Mouse (Mus musculus) liver, embryonic 13.5 days (tissue): ENCODE results near the gene Ccdc28a. TPM values are rescaled to one million over a fixed set of nuclear protein-coding genes. Genes with fewer than 3 reads are reported as not detected.

ENCODE experiments used
- ATAC-seq: fragments of 200-750 bp; cut with Nextera tagmentation; 2 replicates; pipeline ENCODE4 v1.8.0; 2017; ENCODE audit warnings: low read depth, mild to moderate bottlenecking, moderate number of reproducible peaks, moderate library complexity
- DNase-seq: peaks from one replicate; pipeline ENCODE4 v3.0.0; 2022
- H3K27ac ChIP-seq: fragments of 300-500 bp; sonication (generic); 2 replicates; pipeline ENCODE4 v1.5.1; 2015; ENCODE audit warnings: moderate library complexity, mild to moderate bottlenecking, inconsistent platforms
- H3K27me3 ChIP-seq: fragments of 300-500 bp; sonication (generic); 2 replicates; pipeline ENCODE4 v1.6.1; 2015; ENCODE audit warnings: mild to moderate bottlenecking, inconsistent platforms
- H3K36me3 ChIP-seq: fragments of 300-500 bp; sonication (generic); 2 replicates; pipeline ENCODE4 v1.6.1; 2015; ENCODE audit warnings: mild to moderate bottlenecking, inconsistent platforms
- H3K4me1 ChIP-seq: fragments of 300-500 bp; sonication (generic); replicated peaks from 2 replicates; pipeline ENCODE4 v1.6.1; 2015; ENCODE audit warnings: inconsistent platforms
- H3K4me2 ChIP-seq: fragments of 300-500 bp; sonication (generic); 2 replicates; pipeline ENCODE4 v1.6.1; 2015; ENCODE audit warnings: inconsistent platforms, mild to moderate bottlenecking, moderate library complexity
- H3K4me3 ChIP-seq: fragments of 300-500 bp; sonication (generic); replicated peaks from 2 replicates; pipeline ENCODE4 v1.5.1; 2015; ENCODE audit warnings: mild to moderate bottlenecking, inconsistent platforms
- H3K9ac ChIP-seq: fragments of 300-500 bp; sonication (generic); 2 replicates; pipeline ENCODE4 v1.6.1; 2015; ENCODE audit warnings: mild to moderate bottlenecking, inconsistent platforms
- H3K9me3 ChIP-seq: fragments of 300-500 bp; sonication (generic); replicated peaks from 2 replicates; pipeline ENCODE4 v1.6.1; 2016; ENCODE audit warnings: inconsistent platforms
- WGBS: fragments of 180-500 bp; shearing (Covaris S2); methylation state at CpG from one replicate; pipeline ENCODE4 v1.1.7; 2015; ENCODE audit not compliant: insufficient replicate concordance; 5-methylcytosine and 5-hydroxymethylcytosine counted together
- polyA plus RNA-seq: library from polyadenylated mRNA; unstranded; fragments of >200 nt; fragmentation: Nextera tagmentation; extraction: Ambion mirVana; gene quantifications from 2 replicates; pipeline ENCODE4 v1.2.1, GENCODE M21; 2015

Gene Ccdc28a
- polyA plus RNA-seq, 1 experiment from 2014 or later: 5.8 TPM

DNA sequence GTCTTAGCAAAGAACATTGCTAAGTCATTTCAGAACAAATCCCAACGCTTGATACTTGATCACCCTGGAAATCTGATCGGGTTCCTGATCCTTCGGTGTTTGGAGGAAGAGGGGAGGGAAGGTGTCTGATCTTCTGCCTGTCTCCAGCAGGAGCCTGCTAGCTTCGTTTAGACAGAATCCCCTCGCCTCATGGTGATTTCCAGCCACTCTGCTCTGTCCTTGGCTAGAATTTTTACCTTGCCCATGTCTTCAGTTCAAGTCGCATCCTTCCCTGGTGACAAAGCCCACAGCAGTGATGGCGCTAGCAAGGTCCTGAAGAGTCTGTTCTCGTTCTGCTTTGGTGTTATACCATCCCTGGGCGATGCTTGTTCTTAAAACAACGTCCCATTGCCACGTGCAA is 40.6 kb downstream of the Ccdc28a start:
- Histone ChIP-seq H3K9ac (no peak overlapping the region), H3K4me3 (no peak overlapping the region), H3K36me3 (no peaks in the 10 kb centered on the region), H3K4me1 (no peaks in the 10 kb centered on the region), H3K27ac (no peak overlapping the region), H3K27me3 (no peaks in the 10 kb centered on the region), H3K9me3 (0 out of 2 replicates have a peak, but pooled peaks cover 4% of the 10 kb centered on the region), H3K4me2 (no peak overlapping the region)
- ATAC-seq: no peak
- no peak for DNase-seq
- 60% methylated on average over 11 of the region's 11 CpGs for WGBS

- Histone ChIP-seq H3K36me3 (no peaks in the 10 kb centered on the region), H3K9me3 (no peaks in the 10 kb centered on the region), H3K4me3 (no peak overlapping the region), H3K9ac (no peak overlapping the region), H3K27ac (no peak overlapping the region), H3K4me2 (no peak overlapping the region), H3K27me3 (no peaks in the 10 kb centered on the region), H3K4me1 (no peaks in the 10 kb centered on the region)
- DNase-seq (no peak), ATAC-seq (no peak)
- 35% methylated on average over 11 of the region's 11 CpGs for WGBS
These were observed 41.6 kb downstream of the Ccdc28a start for GRCm38 (mm10) chr10:18193221-18193620.

GRCm38 (mm10) chr10:18191706-18192105 is 43.1 kb downstream of the Ccdc28a start:
- no peak overlapping the region for H3K4me3 ChIP-seq
- ATAC-seq: no peak
- no peaks in the 10 kb centered on the region for H3K9me3 ChIP-seq
- H3K4me2 ChIP-seq: no peak overlapping the region
- H3K4me1 ChIP-seq: no peaks in the 10 kb centered on the region
- no peak for DNase-seq
- H3K27me3 ChIP-seq: no peaks in the 10 kb centered on the region
- H3K9ac ChIP-seq: no peak overlapping the region
- no peaks in the 10 kb centered on the region for H3K36me3 ChIP-seq
- no peak overlapping the region for H3K27ac ChIP-seq
- WGBS: 23% methylated on average over 8 of the region's 8 CpGs

DNA sequence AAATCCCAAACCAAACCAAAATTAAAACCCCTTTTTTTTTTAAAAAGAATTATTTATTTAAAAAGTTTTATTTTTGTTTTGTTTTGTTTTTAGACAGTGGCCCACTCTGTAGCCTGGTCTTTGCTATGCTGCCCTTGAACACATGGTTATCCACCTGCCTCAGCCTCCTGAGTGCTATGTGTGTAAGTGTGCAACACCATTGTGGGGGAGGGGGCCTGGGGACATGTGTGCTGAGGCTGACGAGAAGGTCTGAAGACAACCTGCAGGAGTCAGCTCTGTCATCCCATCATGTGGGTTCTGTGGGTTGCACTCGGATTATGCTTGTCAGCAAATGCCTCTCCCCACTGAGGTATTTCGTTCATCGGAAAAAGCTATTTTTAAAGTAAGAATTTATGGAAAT is 45.3 kb downstream of the Ccdc28a start:
- H3K36me3 ChIP-seq: no peaks in the 10 kb centered on the region

GRCm38 (mm10) chr10:18188564-18188963 is 46.2 kb downstream of the Ccdc28a start:
- no peaks in the 10 kb centered on the region for H3K27me3 ChIP-seq
- 62% methylated on average over 6 of the region's 6 CpGs for WGBS
- no peak overlapping the region for H3K4me2 ChIP-seq
- DNase-seq (no peak), ATAC-seq (no peak)
- H3K9me3 ChIP-seq: no peaks in the 10 kb centered on the region
- no peak overlapping the region for H3K9ac ChIP-seq
- no peaks in the 10 kb centered on the region for H3K36me3 ChIP-seq
- no peaks in the 10 kb centered on the region for H3K4me1 ChIP-seq
- no peak overlapping the region for H3K4me3 ChIP-seq
- H3K27ac ChIP-seq: no peak overlapping the region

More for the DNA sequence above, 45.3 kb downstream of the Ccdc28a start:
- DNase-seq (no peak), ATAC-seq (no peak)
- Histone ChIP-seq H3K4me2 (no peak overlapping the region), H3K9ac (no peak overlapping the region), H3K4me3 (no peak overlapping the region), H3K27me3 (no peaks in the 10 kb centered on the region), H3K9me3 (no peaks in the 10 kb centered on the region), H3K4me1 (no peaks in the 10 kb centered on the region), H3K27ac (no peak overlapping the region)
- 41% methylated on average over 4 of the region's 4 CpGs for WGBS

DNA sequence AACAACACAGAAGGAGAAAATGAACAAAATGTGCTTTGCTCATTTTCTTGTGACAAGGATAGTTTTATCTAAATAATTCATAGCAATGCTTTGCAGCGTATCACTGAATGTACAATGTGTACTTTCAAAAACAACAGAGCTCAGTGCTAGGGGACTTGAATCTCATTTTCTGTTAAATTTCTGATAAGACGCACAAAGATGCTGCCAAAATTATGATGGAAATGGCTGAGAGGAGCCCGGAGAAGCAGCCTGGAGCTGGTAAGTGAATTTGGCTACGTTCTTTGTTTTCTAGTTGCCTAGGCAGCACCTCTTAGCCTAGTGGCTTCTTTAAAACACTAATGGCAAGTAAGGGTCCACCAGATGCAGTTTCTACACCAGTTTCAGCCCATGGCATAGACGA is 52.6 kb downstream of the Ccdc28a start:
- ATAC-seq: no peak
- DNase-seq: no peak
- H3K4me3 ChIP-seq: no peak overlapping the region
- WGBS: 67% methylated on average over 5 of the region's 5 CpGs
- H3K27ac ChIP-seq: no peak overlapping the region
- H3K9me3 ChIP-seq: no peaks in the 10 kb centered on the region
- H3K4me2 ChIP-seq: no peak overlapping the region
- H3K9ac ChIP-seq: no peak overlapping the region
- no peaks in the 10 kb centered on the region for H3K4me1 ChIP-seq
- H3K27me3 ChIP-seq: no peaks in the 10 kb centered on the region
- H3K36me3 ChIP-seq: no peaks in the 10 kb centered on the region

- no peak for DNase-seq
- ATAC-seq: no peak
- 33% methylated on average over 2 of the region's 2 CpGs for WGBS
These were observed 57.5 kb downstream of the Ccdc28a start for GRCm38 (mm10) chr10:18177304-18177703.

DNA sequence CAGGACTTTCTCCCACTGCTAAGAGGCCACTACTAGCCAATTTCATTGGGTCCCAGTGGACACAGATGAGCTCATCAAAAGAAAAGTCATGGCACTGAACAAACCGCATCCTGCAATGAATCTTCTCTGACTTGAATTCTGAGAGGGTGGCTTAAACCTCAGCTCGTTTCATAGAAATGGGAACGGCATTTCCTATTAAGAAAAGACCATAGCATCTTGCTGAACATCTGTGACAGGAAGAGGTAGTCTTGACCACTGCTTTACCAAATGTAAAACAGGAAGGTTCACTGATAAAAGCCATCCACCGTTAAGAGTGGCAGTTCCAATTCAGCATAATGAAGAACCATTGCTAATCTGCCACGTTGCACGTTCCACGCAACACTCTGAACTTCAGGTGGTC is 58.1 kb downstream of the Ccdc28a start:
- DNase-seq (no peak), ATAC-seq (no peak)
- Histone ChIP-seq H3K9ac (no peak overlapping the region), H3K27me3 (no peaks in the 10 kb centered on the region), H3K4me1 (no peaks in the 10 kb centered on the region), H3K9me3 (no peaks in the 10 kb centered on the region), H3K27ac (no peak overlapping the region), H3K36me3 (no peaks in the 10 kb centered on the region), H3K4me3 (no peak overlapping the region), H3K4me2 (no peak overlapping the region)
- WGBS: 38% methylated on average over 7 of the region's 7 CpGs

More at GRCm38 (mm10) chr10:18177304-18177703, 57.5 kb downstream of the Ccdc28a start:
- no peaks in the 10 kb centered on the region for H3K27me3 ChIP-seq
- no peaks in the 10 kb centered on the region for H3K36me3 ChIP-seq
- no peak overlapping the region for H3K4me2 ChIP-seq
- no peaks in the 10 kb centered on the region for H3K9me3 ChIP-seq
- no peak overlapping the region for H3K4me3 ChIP-seq
- no peak overlapping the region for H3K9ac ChIP-seq
- H3K4me1 ChIP-seq: no peaks in the 10 kb centered on the region
- H3K27ac ChIP-seq: no peak overlapping the region

DNA sequence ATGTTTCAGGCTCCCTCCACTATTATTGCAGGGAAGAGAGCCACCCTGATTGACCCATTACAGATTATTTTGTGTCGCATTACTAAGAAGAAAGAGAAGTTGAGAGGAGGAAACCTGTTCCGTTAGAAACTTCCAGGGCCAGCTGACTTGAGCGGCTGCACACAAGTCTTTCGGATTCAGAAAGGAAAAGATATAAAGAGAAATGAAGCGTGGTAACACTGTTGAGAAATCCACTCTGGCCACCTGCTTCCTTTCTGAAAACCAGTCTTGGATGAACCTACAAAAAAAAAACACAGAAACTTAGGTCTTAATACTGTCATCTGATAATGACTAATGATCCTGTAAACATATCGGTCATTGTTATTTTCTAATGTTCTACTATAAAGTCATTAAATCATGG is 59.7 kb downstream of the Ccdc28a start:
- WGBS: 68% methylated on average over 6 of the region's 6 CpGs
- no peak overlapping the region for H3K4me3 ChIP-seq
- H3K9me3 ChIP-seq: no peaks in the 10 kb centered on the region
- no peaks in the 10 kb centered on the region for H3K36me3 ChIP-seq
- H3K4me1 ChIP-seq: no peaks in the 10 kb centered on the region
- no peak overlapping the region for H3K4me2 ChIP-seq
- no peak for ATAC-seq
- H3K27me3 ChIP-seq: no peaks in the 10 kb centered on the region
- no peak overlapping the region for H3K9ac ChIP-seq
- no peak for DNase-seq
- no peak overlapping the region for H3K27ac ChIP-seq

Other genes starting within 250 kb of the Ccdc28a start
- 73.0 and 85.8 TPM in 2 replicates for gene Abracl, start 211.7 kb downstream of the Ccdc28a start, polyA plus RNA-seq
- 3.6 and 3.8 TPM in 2 replicates for gene Reps1, start 179.1 kb downstream of the Ccdc28a start, polyA plus RNA-seq
- 0.19 and 0.23 TPM in 2 replicates for gene Ect2l, start 24.1 kb downstream of the Ccdc28a start, polyA plus RNA-seq
- gene Nhsl1, start 84.0 kb upstream of the Ccdc28a start, polyA plus RNA-seq: 0.50 and 0.52 TPM in 2 replicates